Mouse (Mus musculus) forebrain, embryonic 16.5 days (tissue): ENCODE measurements around the gene Camta1. TPM values are rescaled to one million over a fixed set of nuclear protein-coding genes. Genes with fewer than 3 reads are reported as not detected.

ENCODE experiments used
- ATAC-seq: fragments of 200-750 bp; cut with Nextera tagmentation; 2 replicates; pipeline ENCODE4 v1.8.0; 2017; ENCODE audit warnings: mild to moderate bottlenecking, moderate library complexity
- H3K27ac ChIP-seq: fragments of 300-500 bp; sonication (generic); 2 replicates; pipeline ENCODE4 v1.5.1; 2014; ENCODE audit warnings: low read length, control low read depth
- H3K27me3 ChIP-seq: fragments of 300-500 bp; sonication (generic); replicated peaks from 2 replicates; pipeline ENCODE4 v1.6.1; 2014; ENCODE audit warnings: low read length; ENCODE audit not compliant: control insufficient read depth, insufficient read depth
- H3K36me3 ChIP-seq: fragments of 300-500 bp; sonication (generic); 2 replicates; pipeline ENCODE4 v1.6.1; 2014; ENCODE audit not compliant: control insufficient read depth, insufficient read depth
- H3K4me1 ChIP-seq: fragments of 300-500 bp; sonication (generic); replicated peaks from 2 replicates; pipeline ENCODE4 v1.6.1; 2014; ENCODE audit warnings: low read length; ENCODE audit not compliant: control insufficient read depth, insufficient read depth
- H3K4me2 ChIP-seq: fragments of 300-500 bp; sonication (generic); 2 replicates; pipeline ENCODE4 v1.6.1; 2014; ENCODE audit warnings: mild to moderate bottlenecking, low read length, control low read depth
- H3K4me3 ChIP-seq: fragments of 300-500 bp; sonication (generic); replicated peaks from 2 replicates; pipeline ENCODE4 v1.5.1; 2014; ENCODE audit warnings: mild to moderate bottlenecking, low read length, control low read depth
- H3K9ac ChIP-seq: fragments of 300-500 bp; sonication (generic); replicated peaks from 2 replicates; pipeline ENCODE4 v1.6.1; 2014; ENCODE audit warnings: low read depth, low read length, control low read depth
- H3K9me3 ChIP-seq: fragments of 300-500 bp; sonication (generic); 2 replicates; pipeline ENCODE4 v1.6.1; 2016; ENCODE audit warnings: low read length; ENCODE audit not compliant: control insufficient read depth
- WGBS: fragments of 180-500 bp; shearing (Covaris S2); extraction: QIAGEN DNeasy Blood & Tissue Kit; methylation state at CpG from one replicate; pipeline ENCODE4 v1.1.7; 2014; 5-methylcytosine and 5-hydroxymethylcytosine counted together
- polyA plus RNA-seq: library from polyadenylated mRNA; unstranded; fragments of >200 nt; fragmentation: Nextera tagmentation; extraction: Ambion mirVana; gene quantifications from 2 replicates; pipeline ENCODE4 v1.2.1, GENCODE M21; 2015

The Camta1 gene
- polyA plus RNA-seq, 1 experiment from 2014 or later, result 123 TPM

GRCm38 (mm10) chr4:151315726-151316125 lies 546.0 kb downstream of the Camta1 start:
- Histone ChIP-seq H3K27ac (no peak overlapping the region), H3K4me2 (no peak overlapping the region), H3K36me3 (no peaks in the 10 kb centered on the region), H3K9me3 (no peaks in the 10 kb centered on the region), H3K4me1 (0 out of 2 replicates have a peak, but pooled peaks cover 2% of the 10 kb centered on the region), H3K9ac (no peak overlapping the region), H3K27me3 (peaks cover 4% of the 10 kb centered on the region; the same call in 1 of the 2 replicates), H3K4me3 (no peak overlapping the region)
- 43% methylated on average over 10 of the region's 10 CpGs for WGBS
- ATAC-seq, result no peak

DNA sequence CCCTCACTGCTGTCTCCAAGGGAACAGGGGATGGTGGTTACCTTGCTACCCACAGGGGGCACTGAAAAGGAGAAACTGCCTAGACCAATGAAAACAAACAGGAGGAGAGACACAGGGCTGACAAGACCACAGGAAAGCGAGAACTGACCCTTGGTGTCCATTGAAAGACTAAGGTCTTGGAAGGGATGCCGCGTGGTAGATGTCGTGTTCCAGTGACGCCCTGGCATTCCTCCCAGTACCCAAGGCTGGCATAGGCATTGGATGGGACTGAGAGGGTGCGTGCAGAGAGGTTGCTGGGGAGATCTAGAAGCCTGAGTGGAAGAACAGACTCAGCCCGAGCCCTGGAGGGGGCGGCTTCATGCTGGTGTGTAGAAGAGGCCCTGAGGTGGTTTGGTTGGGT lies 550.9 kb downstream of the Camta1 start:
- H3K4me1 ChIP-seq, result no peaks in the 10 kb centered on the region
- no peak overlapping the region for H3K4me2 ChIP-seq
- no peaks in the 10 kb centered on the region for H3K36me3 ChIP-seq
- no peak overlapping the region for H3K9ac ChIP-seq
- ATAC-seq, result no peak
- WGBS, result 85% methylated on average over 8 of the region's 8 CpGs
- H3K27me3 ChIP-seq, result no peaks in the 10 kb centered on the region
- no peak overlapping the region for H3K4me3 ChIP-seq
- no peak overlapping the region for H3K27ac ChIP-seq
- H3K9me3 ChIP-seq, result no peaks in the 10 kb centered on the region

DNA sequence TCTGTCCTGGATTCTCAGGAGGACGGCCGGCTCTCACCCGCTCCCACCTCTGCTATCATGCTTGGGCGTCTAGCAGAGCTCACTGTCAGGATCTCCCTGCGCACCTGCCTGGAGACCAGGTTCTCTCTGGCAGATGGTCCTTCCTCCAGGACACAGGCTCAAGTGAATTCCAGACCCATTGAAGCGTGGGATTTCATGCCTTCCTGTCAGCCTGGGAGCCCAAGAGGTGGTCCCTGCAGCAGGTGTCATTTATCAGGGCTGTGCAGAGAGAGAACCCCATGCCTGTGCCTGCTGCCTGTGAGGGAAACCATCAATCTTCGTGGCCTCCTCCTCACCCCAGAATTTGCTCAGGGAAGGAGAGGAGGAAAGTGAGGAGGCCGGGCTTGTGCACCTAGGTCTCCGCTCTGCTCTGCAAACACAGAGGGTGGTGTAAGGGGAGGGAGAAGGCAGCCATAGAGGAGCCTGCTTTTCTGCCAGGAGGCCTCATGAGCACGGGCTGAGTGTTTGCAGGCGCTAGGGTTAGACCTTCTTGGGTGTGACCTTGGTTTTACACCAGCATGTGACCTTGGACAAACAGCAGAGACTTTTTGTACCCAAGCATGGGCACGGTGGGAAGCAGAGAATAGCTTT lies 551.5 kb downstream of the Camta1 start:
- no peak for ATAC-seq
- Histone ChIP-seq H3K27ac (no peak overlapping the region), H3K36me3 (no peaks in the 10 kb centered on the region), H3K27me3 (no peaks in the 10 kb centered on the region), H3K9ac (no peak overlapping the region), H3K4me1 (no peaks in the 10 kb centered on the region), H3K4me3 (no peak overlapping the region), H3K9me3 (no peaks in the 10 kb centered on the region), H3K4me2 (no peak overlapping the region)
- WGBS, result 68% methylated on average over 12 of the region's 12 CpGs

DNA sequence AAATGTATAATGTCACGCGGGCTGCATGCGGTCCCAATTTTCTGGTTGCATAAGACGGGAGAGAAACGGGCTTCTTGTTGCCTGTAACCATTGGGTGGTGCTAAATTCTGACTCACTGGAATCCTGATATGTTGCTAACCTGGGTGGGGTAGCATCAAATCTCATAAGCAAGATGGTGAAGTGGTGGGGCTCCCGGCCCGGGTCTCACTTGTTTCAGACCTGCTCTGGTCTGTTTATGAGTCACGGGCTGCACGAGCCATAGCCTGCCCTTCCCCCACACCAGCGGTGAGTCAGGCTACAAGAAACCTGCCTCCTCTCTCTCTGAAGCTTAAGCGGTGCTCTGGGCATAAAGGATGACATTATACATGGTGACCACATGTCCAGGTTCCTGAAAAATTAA lies 554.8 kb downstream of the Camta1 start:
- WGBS, result 91% methylated on average over 11 of the region's 11 CpGs
- peaks cover 2% of the 10 kb centered on the region; the same call in 1 of the 2 replicates for H3K9me3 ChIP-seq
- no peak overlapping the region for H3K4me2 ChIP-seq
- ATAC-seq, result no peak
- H3K4me3 ChIP-seq, result no peak overlapping the region
- H3K4me1 ChIP-seq, result peaks cover 9% of the 10 kb centered on the region
- no peaks in the 10 kb centered on the region for H3K27me3 ChIP-seq
- H3K36me3 ChIP-seq, result no peaks in the 10 kb centered on the region
- no peak overlapping the region for H3K27ac ChIP-seq
- H3K9ac ChIP-seq, result no peak overlapping the region

- peaks cover 2% of the 10 kb centered on the region; the same call in 1 of the 2 replicates for H3K9me3 ChIP-seq
- H3K4me2 ChIP-seq, result no peak overlapping the region
- 74% methylated on average over 11 of the region's 11 CpGs for WGBS
- peaks cover 12% of the 10 kb centered on the region for H3K4me1 ChIP-seq
- H3K36me3 ChIP-seq, result no peaks in the 10 kb centered on the region
- H3K27me3 ChIP-seq, result no peaks in the 10 kb centered on the region
- no peak overlapping the region for H3K9ac ChIP-seq
- no peak for ATAC-seq
- H3K4me3 ChIP-seq, result no peak overlapping the region
- no peak overlapping the region for H3K27ac ChIP-seq
Observed at GRCm38 (mm10) chr4:151306311-151306765, 555.3 kb downstream of the Camta1 start.

DNA sequence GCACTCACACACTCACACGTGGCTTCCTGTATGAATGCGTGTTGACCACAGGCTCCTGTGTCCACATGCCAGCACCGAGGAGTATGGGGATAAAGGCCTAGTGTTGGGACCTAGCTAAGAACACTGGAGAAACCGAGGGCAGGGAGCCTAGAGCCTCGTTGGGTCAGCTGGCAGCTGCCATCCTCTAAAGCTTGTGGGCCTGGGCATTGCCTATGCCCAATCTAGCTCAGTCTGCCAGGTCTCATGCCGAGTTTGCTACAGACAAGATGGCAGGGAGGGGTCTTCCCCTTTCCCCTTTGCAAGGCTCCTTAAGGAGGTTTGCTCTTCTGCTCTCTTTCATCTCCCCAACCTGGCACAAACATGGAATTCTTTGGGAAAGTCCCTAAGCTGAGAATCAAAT lies 555.9 kb downstream of the Camta1 start:
- Histone ChIP-seq H3K27me3 (no peaks in the 10 kb centered on the region), H3K9ac (no peak overlapping the region), H3K27ac (no peak overlapping the region), H3K4me1 (peaks cover 17% of the 10 kb centered on the region), H3K36me3 (no peaks in the 10 kb centered on the region), H3K9me3 (peaks cover 2% of the 10 kb centered on the region; the same call in 1 of the 2 replicates), H3K4me2 (no peak overlapping the region), H3K4me3 (no peak overlapping the region)
- ATAC-seq, result no peak
- 81% methylated on average over 6 of the region's 6 CpGs for WGBS

GRCm38 (mm10) chr4:151303931-151304330 lies 557.7 kb downstream of the Camta1 start:
- no peak overlapping the region for H3K4me2 ChIP-seq
- WGBS, result 87% methylated on average over 3 of the region's 3 CpGs

DNA sequence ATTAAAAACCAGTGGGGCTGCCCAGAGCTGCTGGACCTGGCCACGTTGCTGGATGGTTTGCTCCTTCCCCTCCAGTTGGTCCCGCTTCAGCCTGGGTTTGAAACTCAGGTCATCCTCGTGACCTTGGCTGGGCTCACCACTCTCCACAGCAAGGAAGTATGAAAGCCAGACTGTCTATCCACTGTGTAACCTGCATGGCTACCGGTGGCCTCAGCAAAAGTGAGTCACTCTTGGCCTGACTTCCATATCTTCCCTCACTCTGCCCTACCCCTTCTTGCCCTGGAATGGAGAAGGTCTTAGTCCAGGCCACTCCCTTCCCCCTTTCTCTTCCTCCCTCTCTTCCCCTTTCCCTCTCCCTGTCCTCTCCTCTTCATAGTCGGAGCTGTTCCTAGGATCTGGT lies 558.2 kb downstream of the Camta1 start:
- no peak for ATAC-seq
- Histone ChIP-seq H3K9me3 (peaks cover 2% of the 10 kb centered on the region; the same call in 1 of the 2 replicates), H3K4me3 (no peak overlapping the region), H3K9ac (no peak overlapping the region), H3K27me3 (no peaks in the 10 kb centered on the region; the same call in 1 of the 2 replicates), H3K27ac (no peak overlapping the region), H3K4me1 (peaks cover 22% of the 10 kb centered on the region), H3K36me3 (no peaks in the 10 kb centered on the region), H3K4me2 (no peak overlapping the region)
- WGBS, result 84% methylated on average over 5 of the region's 5 CpGs

More at GRCm38 (mm10) chr4:151303931-151304330, 557.7 kb downstream of the Camta1 start:
- Histone ChIP-seq H3K9me3 (peaks cover 2% of the 10 kb centered on the region; the same call in 1 of the 2 replicates), H3K4me3 (no peak overlapping the region), H3K27me3 (no peaks in the 10 kb centered on the region; the same call in 1 of the 2 replicates), H3K4me1 (peaks cover 22% of the 10 kb centered on the region), H3K36me3 (no peaks in the 10 kb centered on the region), H3K9ac (no peak overlapping the region), H3K27ac (no peak overlapping the region)
- ATAC-seq, result no peak

DNA sequence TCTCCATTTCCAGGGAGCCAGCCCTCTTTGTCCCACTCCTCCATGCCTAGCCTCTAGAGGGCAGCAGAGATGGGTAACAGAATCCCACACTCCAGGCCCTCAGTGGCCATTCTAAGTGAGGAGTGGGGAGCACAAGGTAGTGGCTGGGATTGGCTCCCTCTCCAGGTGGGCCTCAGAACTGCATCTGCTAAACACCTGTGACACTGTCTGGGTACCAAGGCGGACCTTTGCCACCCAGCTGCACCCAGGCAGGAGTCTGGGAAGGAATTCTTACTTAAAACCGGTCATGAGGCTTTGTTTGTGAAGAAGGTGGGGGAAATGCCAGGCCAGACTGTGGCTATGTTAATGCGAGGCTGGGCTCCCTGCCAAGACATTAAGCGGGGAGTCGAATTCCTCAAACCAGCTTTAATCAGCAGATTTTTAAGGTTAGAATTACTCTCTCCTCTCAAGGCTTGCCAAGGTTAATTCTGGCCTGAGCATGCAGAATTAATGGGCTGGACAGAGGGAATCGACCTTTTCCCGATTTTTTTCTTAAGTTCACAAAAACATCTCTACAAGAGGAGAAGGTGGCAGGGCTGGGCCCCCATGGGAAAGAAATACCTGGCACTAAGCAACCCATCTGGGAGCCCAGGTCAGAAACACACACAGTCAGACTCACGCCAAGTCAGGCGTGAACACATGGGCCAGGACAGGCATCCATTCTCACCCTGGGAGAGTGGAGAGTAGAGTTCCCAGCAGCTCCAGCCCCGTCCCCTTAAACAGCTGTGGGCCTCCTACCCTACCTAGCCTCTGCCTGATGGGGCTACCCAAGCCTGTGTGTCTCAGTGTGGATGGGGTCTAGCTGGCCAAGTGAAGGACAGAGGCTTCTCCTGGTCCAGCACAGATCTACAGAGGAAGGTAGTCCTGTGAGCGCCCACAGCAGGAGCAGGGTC lies 559.2 kb downstream of the Camta1 start:
- Histone ChIP-seq H3K27ac (no peak overlapping the region), H3K4me3 (no peak overlapping the region), H3K4me2 (no peak overlapping the region), H3K9me3 (peaks cover 2% of the 10 kb centered on the region; the same call in 1 of the 2 replicates), H3K4me1 (peaks cover 22% of the 10 kb centered on the region), H3K9ac (no peak overlapping the region), H3K27me3 (no peaks in the 10 kb centered on the region; the same call in 1 of the 2 replicates), H3K36me3 (no peaks in the 10 kb centered on the region)
- 20% methylated on average over 11 of the region's 11 CpGs for WGBS
- peak; percentile 61 for ATAC-seq
